Mouse (Mus musculus) heart, embryonic 15.5 days (tissue): ENCODE results near the gene Lst1. TPM values are rescaled to one million over a fixed set of nuclear protein-coding genes. Genes with fewer than 3 reads are reported as not detected.

Experiments used
- ATAC-seq: fragments of 200-750 bp; cut with Nextera tagmentation; replicated peaks from 2 replicates; pipeline ENCODE4 v1.8.0; 2017; ENCODE audit warnings: low read depth, moderate TSS enrichment; ENCODE audit not compliant: insufficient number of reproducible peaks, insufficient read depth, low FRiP score
- H3K27ac ChIP-seq: fragments of 300-500 bp; sonication (generic); 2 replicates; pipeline ENCODE4 v1.5.1; 2015; ENCODE audit warnings: mild to moderate bottlenecking, inconsistent platforms
- H3K27me3 ChIP-seq: fragments of 300-500 bp; sonication (generic); 2 replicates; pipeline ENCODE4 v1.6.1; 2015; ENCODE audit warnings: inconsistent platforms
- H3K36me3 ChIP-seq: fragments of 300-500 bp; sonication (generic); 2 replicates; pipeline ENCODE4 v1.6.1; 2015; ENCODE audit warnings: mild to moderate bottlenecking, inconsistent platforms
- H3K4me1 ChIP-seq: fragments of 300-500 bp; sonication (generic); replicated peaks from 2 replicates; pipeline ENCODE4 v1.6.1; 2015; ENCODE audit warnings: inconsistent platforms
- H3K4me2 ChIP-seq: fragments of 300-500 bp; sonication (generic); 2 replicates; pipeline ENCODE4 v1.6.1; 2015; ENCODE audit warnings: inconsistent platforms, mild to moderate bottlenecking, moderate library complexity
- H3K4me3 ChIP-seq: fragments of 300-500 bp; sonication (generic); 2 replicates; pipeline ENCODE4 v1.5.1; 2015; ENCODE audit warnings: mild to moderate bottlenecking, inconsistent platforms
- H3K9ac ChIP-seq: fragments of 300-500 bp; sonication (generic); 2 replicates; pipeline ENCODE4 v1.6.1; 2015; ENCODE audit warnings: mild to moderate bottlenecking, inconsistent platforms
- H3K9me3 ChIP-seq: fragments of 300-500 bp; sonication (generic); replicated peaks from 2 replicates; pipeline ENCODE4 v1.6.1; 2016; ENCODE audit warnings: inconsistent platforms
- WGBS: fragments of 180-500 bp; shearing (Covaris S2); methylation state at CpG from one replicate; pipeline ENCODE4 v1.1.7; 2015; ENCODE audit warnings: mixed read lengths; 5-methylcytosine and 5-hydroxymethylcytosine counted together
- polyA plus RNA-seq: library from polyadenylated mRNA; unstranded; fragments of >200 nt; fragmentation: Nextera tagmentation; extraction: Ambion mirVana; gene quantifications from 2 replicates; pipeline ENCODE4 v1.2.1, GENCODE M21; 2015

Lst1 gene
- polyA plus RNA-seq, 1 experiment from 2014 or later = 8.1 TPM

DNA sequence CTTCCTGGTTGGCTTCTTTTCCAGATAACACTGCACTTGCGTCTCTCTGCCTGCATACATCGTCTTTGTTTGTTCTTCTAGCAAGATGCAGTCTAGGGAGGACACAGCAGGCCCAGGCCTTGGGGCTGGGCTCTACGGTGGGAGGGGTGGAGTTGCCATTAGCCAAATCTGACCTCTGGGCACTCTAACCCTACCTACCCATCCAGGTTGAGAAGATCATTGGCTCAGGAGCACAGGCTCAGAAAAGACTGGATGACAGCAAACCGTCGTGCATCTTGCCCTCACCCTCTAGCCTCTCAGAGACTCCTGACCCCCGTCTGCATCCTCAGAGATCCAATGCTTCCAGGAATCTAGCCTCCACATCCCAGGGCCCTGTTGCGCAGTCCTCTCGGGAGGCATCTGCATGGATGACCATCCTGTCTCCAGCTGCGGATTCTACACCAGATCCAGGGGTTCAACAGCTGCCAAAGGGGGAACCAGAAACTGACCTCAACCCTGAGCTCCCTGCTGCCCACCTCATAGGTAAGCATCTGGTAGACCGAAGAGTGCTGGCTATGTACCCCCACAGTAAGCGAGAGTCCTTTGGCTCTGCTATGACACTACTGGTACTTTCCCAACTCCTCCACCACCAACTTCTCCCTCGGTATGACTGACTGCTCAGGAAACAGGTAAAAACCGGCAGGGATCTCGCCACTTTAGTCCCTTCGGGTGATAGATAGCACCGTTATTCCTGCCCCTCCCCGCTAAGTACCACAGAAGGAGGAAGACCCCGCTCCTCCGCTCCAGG lies 6.8 kb upstream of the Lst1 start:
- ATAC-seq = 0 out of 2 replicates have a peak, but pooled peaks have one; percentile 20

DNA sequence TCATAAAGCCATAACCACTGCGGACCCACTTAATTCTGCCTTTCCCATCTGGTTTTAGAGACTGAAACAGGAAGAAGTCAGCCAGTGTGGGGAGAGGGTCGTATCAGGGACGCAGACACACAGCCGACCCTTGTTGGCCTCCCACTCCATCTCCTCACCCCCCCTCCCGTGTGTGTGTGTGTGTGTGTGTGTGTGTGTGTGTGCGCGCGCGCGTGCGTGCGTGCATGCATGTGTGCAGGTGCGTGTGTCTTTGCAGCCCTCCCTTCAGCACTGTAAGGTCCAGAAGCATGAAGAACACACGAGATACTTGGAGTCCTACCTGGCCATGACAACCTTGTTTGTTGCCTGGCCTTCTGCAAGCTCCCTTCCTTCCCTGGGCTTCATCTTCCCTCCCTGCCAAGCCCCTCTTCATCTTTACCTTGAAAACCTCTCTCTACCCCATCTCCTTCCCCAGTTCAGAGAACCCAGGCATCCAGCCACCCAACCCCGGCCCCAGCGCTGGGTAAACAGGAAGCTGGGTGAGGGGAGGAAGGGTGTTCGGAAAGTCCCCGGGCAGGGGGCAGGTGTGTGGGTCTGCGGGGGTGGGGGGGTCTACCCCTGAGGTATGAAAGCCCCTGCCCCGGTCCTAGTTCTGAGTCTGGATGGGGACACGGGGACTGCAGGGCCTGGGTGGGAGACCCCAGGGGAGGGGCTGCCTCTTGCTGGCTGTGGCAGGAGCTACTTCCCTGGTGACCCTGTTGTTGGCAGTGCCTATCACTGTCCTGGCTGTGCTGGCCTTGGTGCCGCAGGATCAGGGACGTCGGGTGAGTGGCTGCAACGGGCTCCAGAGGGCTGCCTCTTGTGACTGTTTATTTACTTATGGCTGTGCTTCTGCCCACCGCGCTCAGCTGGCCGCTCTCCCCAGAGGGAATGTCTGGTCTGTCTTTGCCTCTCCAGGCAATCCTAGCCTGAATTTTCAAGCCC lies 5.9 kb upstream of the Lst1 start, which contains the start of gene Ltb:
Gene Ltb (plus strand): TSS at position 559 of the 963 bp plus-strand sequence.
- Histone ChIP-seq H3K4me3 (peak within 1 kb of the TSS; percentile 57; the same call in 1 of the 2 replicates), H3K9me3 (no peaks in the 10 kb centered on the region), H3K4me2 (peak within 1 kb of the TSS; percentile 92), H3K9ac (no peak within 1 kb of the TSS), H3K27me3 (peaks cover 50% of the 10 kb centered on the region), H3K36me3 (no peaks in the 10 kb centered on the region), H3K4me1 (peaks cover 18% of the 10 kb centered on the region), H3K27ac (no peak within 1 kb of the TSS)
- WGBS = 43% methylated on average over 28 of the region's 28 CpGs
- 0 out of 2 replicates have a peak, but pooled peaks have one; percentile 15 for ATAC-seq

More for the DNA sequence above, 6.8 kb upstream of the Lst1 start:
- H3K36me3 ChIP-seq = no peaks in the 10 kb centered on the region
- no peak overlapping the region for H3K27ac ChIP-seq
- peak overlapping the region; percentile 56 for H3K9ac ChIP-seq
- H3K4me2 ChIP-seq = peak overlapping the region; percentile 92
- peak overlapping the region; percentile 57 for H3K4me3 ChIP-seq
- peaks cover 18% of the 10 kb centered on the region for H3K4me1 ChIP-seq
- H3K27me3 ChIP-seq = peaks cover 57% of the 10 kb centered on the region
- 29% methylated on average over 19 of the region's 19 CpGs for WGBS
- H3K9me3 ChIP-seq = no peaks in the 10 kb centered on the region

DNA sequence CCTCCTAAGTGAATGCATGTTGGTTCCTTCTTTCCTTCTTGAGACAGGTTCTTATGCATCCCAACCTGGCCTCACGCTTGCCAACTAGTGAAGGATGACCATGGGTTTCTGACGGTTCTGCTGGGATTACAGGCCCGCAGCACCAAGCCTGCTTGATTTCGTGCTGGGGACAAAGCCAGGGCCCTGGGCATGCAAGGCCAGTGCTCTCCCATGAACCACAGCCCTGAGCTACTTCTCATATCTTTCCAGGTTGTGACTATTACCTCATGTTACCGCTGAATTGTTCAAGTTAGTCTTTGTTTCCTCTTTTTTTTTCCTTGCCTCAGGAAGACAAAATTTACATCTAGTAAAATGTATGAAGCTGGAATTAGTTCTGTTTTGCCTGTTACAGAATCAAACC lies 4.7 kb upstream of the Lst1 start:
- 71% methylated on average over 5 of the region's 5 CpGs for WGBS
- Histone ChIP-seq H3K4me1 (peaks cover 18% of the 10 kb centered on the region), H3K27me3 (peaks cover 40% of the 10 kb centered on the region), H3K9me3 (no peaks in the 10 kb centered on the region), H3K4me3 (no peak overlapping the region), H3K9ac (no peak overlapping the region), H3K27ac (no peak overlapping the region), H3K4me2 (no peak overlapping the region), H3K36me3 (no peaks in the 10 kb centered on the region)
- no peak for ATAC-seq

DNA sequence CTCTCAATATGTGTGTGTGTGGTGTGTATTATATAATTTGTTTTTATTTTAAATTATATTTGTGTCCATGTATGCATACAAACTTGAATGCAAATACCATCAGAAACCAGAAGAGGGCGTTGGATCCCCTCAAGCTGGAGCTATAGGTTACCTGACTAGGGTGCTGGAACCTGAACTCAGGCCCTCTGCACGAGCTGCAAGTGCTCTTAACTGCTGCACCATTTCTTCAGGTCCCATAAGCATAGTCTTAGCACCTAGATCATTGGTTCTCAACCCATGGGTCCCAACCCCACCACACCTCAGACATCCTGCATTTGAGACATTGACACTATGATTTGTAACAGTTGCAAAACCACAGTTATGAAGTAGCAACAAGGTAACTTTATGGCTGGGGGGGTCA lies 3.5 kb upstream of the Lst1 start:
- H3K27me3 ChIP-seq = peaks cover 33% of the 10 kb centered on the region
- ATAC-seq = no peak
- no peaks in the 10 kb centered on the region for H3K36me3 ChIP-seq
- WGBS = 64% methylated on average over 2 of the region's 2 CpGs
- H3K4me1 ChIP-seq = peaks cover 18% of the 10 kb centered on the region
- H3K4me2 ChIP-seq = no peak overlapping the region
- no peak overlapping the region for H3K9ac ChIP-seq
- no peaks in the 10 kb centered on the region for H3K9me3 ChIP-seq
- no peak overlapping the region for H3K4me3 ChIP-seq
- no peak overlapping the region for H3K27ac ChIP-seq

DNA sequence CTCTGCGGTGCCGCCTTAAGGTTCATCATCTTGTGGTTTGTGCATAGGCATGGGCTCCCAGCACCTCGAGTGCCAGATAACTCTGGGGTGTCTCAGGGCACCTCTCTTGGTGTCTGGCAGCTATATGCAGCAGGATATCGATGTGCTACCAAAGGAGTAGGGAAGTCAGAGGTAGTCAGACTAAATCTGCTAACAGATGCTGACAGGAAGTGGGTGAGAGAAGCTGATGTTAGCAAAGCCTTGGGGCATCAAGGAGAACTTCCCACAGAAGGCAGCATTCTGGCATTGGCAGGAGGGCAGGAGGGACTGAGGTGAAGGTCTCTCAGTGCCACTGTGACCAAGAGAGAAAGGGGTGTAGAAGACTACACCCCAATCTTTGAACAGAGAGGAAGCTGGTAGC lies 1.9 kb upstream of the Lst1 start:
- no peak overlapping the region for H3K9ac ChIP-seq
- no peak overlapping the region for H3K4me2 ChIP-seq
- H3K4me1 ChIP-seq = peaks cover 8% of the 10 kb centered on the region
- 48% methylated on average over 4 of the region's 4 CpGs for WGBS
- no peaks in the 10 kb centered on the region for H3K36me3 ChIP-seq
- H3K27me3 ChIP-seq = peaks cover 17% of the 10 kb centered on the region
- H3K27ac ChIP-seq = peak overlapping the region; percentile 37; the same call in 1 of the 2 replicates
- no peak overlapping the region for H3K4me3 ChIP-seq
- no peak for ATAC-seq
- no peaks in the 10 kb centered on the region for H3K9me3 ChIP-seq

DNA sequence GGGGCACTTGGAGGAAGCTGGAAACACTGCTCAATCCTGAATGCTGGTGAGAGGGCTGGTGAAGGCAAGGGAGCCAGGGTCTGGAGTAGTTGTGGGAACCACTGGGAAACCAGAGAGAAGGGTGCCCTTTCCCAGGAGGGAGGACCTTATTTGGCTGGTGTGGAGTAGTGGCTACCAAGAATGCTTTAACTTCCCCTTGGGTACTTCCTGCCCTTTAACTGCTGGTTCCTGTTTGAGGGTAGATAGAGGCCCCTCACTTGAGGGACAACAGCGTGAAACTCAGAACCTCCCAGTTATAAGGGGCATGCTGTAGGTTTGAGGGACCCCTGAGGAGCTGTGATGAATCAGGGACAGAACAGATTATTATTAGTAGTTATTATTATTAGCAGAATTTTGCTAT lies 947 bp upstream of the Lst1 start:
- no peak overlapping the region for H3K9ac ChIP-seq
- no peaks in the 10 kb centered on the region for H3K9me3 ChIP-seq
- H3K4me1 ChIP-seq = peaks cover 5% of the 10 kb centered on the region; the same call in 1 of the 2 replicates
- H3K4me2 ChIP-seq = no peak overlapping the region
- peaks cover 8% of the 10 kb centered on the region for H3K27me3 ChIP-seq
- peak overlapping the region; percentile 37; the same call in 1 of the 2 replicates for H3K27ac ChIP-seq
- WGBS = 55% methylated on average over 1 of the region's 1 CpGs
- ATAC-seq = no peak
- no peaks in the 10 kb centered on the region for H3K36me3 ChIP-seq
- no peak overlapping the region for H3K4me3 ChIP-seq

DNA sequence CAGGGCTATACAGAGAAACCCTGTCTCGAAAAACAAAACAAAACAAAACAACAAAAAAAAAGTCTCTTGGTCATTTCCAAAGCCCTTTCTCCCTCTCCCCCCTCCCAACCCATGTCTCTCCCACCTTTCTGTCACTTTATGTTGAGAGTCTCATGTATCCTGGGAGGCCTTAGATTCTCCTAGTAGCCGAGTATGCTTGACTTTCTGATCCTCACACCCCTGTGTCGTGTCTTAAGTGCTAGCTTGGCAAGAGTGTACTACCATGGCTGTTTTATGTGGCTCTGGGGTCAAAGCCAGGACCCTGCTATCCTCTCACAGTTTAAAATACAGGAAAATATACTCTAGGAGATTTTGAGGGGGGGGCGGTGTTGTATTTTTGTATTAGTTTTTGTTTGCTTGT lies 894 bp downstream of the Lst1 start:
- H3K4me3 ChIP-seq = 0 out of 2 replicates have a peak overlapping the region, but pooled peaks have one; percentile 3
- no peak overlapping the region for H3K9ac ChIP-seq
- H3K4me1 ChIP-seq = peaks cover 5% of the 10 kb centered on the region; the same call in 1 of the 2 replicates
- H3K9me3 ChIP-seq = no peaks in the 10 kb centered on the region
- H3K36me3 ChIP-seq = no peaks in the 10 kb centered on the region
- no peaks in the 10 kb centered on the region for H3K27me3 ChIP-seq
- no peak overlapping the region for H3K4me2 ChIP-seq
- 62% methylated on average over 4 of the region's 4 CpGs for WGBS
- ATAC-seq = no peak
- H3K27ac ChIP-seq = no peak overlapping the region

DNA sequence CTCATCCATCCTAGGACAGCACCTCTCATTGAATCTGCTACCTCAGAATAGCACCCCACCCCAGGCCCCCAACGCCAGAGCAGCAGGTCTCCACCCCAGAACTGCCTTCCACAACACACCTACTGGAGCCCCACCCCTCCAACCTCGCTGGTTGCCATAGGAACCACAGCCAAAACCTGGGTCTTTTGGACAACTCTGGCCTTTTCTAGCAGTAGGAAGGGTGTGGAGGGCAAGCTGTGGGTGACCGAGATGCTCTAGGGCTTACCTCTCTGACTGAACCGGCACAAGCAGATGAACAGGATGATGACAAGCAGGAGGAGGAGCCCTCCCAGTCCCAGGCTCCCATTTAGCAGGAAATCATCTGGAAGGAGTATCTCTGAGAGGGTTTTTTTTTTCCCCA lies 1.6 kb downstream of the Lst1 start:
- 2% methylated on average over 4 of the region's 4 CpGs for WGBS
- no peaks in the 10 kb centered on the region for H3K36me3 ChIP-seq
- no peaks in the 10 kb centered on the region for H3K27me3 ChIP-seq
- no peak overlapping the region for H3K9ac ChIP-seq
- H3K9me3 ChIP-seq = no peaks in the 10 kb centered on the region
- H3K4me3 ChIP-seq = peak overlapping the region; percentile 53
- ATAC-seq = peak; percentile 52
- peaks cover 5% of the 10 kb centered on the region; the same call in 1 of the 2 replicates for H3K4me1 ChIP-seq
- H3K4me2 ChIP-seq = peak overlapping the region; percentile 64
- H3K27ac ChIP-seq = peak overlapping the region; percentile 51

DNA sequence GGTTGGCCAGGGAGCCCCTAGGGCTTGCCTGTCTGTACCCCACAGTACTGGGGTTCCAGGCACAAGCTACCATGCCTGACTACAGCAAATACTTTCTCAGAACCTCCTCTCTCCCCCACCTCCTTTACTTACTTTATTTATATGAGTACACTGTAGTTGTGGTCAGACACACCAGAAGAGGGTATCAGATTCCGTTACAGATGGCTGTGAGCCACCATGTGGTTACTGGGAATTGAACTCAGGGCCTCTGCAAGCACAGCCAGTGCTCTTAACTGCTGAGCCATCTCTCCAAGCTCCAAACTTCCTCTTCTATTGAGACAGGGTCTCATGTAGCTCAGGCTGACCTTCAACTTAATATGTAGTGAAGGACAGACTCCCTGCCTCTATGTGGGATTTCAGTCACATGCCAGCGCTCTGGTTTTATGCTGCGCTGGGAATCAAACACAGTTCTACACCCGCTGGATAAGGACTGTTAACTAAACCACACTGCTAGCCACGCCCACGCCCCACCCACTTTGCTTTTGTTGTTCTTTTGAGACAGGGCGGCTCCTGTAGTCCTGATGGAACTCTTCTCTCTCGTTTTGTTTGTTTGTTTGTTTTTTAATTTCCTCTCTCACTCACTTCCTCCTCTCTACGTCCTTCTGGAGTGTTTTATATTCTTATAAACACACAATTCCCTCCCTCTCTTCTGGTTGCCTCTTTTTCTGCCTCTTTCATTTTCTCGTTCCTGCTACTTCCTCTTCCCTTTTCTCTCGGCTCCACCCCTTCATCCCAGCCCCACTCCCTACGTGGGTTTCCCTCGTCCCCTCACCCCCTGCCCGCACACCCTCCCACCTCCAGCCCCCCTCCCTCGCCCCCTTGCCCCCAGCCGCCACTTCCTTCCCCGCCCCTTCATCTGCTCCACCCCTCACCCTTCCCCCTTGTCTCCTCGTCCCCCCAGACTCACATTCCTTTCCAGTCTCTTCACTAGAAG lies 2.3 kb downstream of the Lst1 start:
- H3K4me1 ChIP-seq = peaks cover 5% of the 10 kb centered on the region; the same call in 1 of the 2 replicates
- no peak; the same call in 1 of the 2 replicates for ATAC-seq
- peak overlapping the region; percentile 51 for H3K27ac ChIP-seq
- no peaks in the 10 kb centered on the region for H3K27me3 ChIP-seq
- no peaks in the 10 kb centered on the region for H3K9me3 ChIP-seq
- no peaks in the 10 kb centered on the region for H3K36me3 ChIP-seq
- peak overlapping the region; percentile 29 for H3K9ac ChIP-seq
- peak overlapping the region; percentile 64 for H3K4me2 ChIP-seq
- 4% methylated on average over 17 of the region's 18 CpGs for WGBS
- peak overlapping the region; percentile 53 for H3K4me3 ChIP-seq

DNA sequence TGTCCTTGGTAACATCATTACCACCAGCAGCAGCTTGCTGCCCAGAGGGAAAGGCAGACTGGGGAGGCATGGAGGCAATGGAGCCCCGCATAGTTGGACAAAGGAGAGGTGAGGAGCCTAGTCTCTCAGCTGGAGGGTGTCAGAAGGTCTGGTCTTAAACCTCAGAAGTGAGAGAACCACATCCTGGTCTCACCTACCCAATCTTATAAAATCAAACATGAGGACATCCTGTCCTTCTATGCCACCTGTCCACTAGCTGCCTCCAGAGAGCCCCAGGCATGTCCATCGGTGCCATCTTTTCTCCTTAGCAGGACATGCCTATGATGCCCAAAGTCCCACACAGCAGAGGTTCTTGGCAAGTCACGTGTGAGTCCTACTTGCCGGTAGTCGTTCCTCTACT lies 8.1 kb downstream of the Lst1 start:
- no peak overlapping the region for H3K4me3 ChIP-seq
- H3K4me1 ChIP-seq = no peaks in the 10 kb centered on the region
- no peak for ATAC-seq
- WGBS = 78% methylated on average over 5 of the region's 5 CpGs
- H3K36me3 ChIP-seq = no peaks in the 10 kb centered on the region
- no peak overlapping the region for H3K4me2 ChIP-seq
- no peak overlapping the region for H3K9ac ChIP-seq
- H3K9me3 ChIP-seq = no peaks in the 10 kb centered on the region
- H3K27ac ChIP-seq = no peak overlapping the region
- H3K27me3 ChIP-seq = no peaks in the 10 kb centered on the region
